Mouse (Mus musculus) forebrain, embryonic 15.5 days (tissue): ENCODE data around the gene Rgs6. TPM values are rescaled to one million over a fixed set of nuclear protein-coding genes. Genes with fewer than 3 reads are reported as not detected.

Experiments
- ATAC-seq: fragments of 200-750 bp; cut with Nextera tagmentation; replicated peaks from 2 replicates; pipeline ENCODE4 v1.8.0; 2017; ENCODE audit warnings: mild to moderate bottlenecking, moderate TSS enrichment, moderate library complexity
- H3K27ac ChIP-seq: fragments of 300-500 bp; sonication (generic); replicated peaks from 2 replicates; pipeline ENCODE4 v1.5.1; 2015; ENCODE audit warnings: mild to moderate bottlenecking, inconsistent platforms
- H3K27me3 ChIP-seq: fragments of 300-500 bp; sonication (generic); 2 replicates; pipeline ENCODE4 v1.6.1; 2015; ENCODE audit warnings: inconsistent platforms
- H3K36me3 ChIP-seq: fragments of 300-500 bp; sonication (generic); 2 replicates; pipeline ENCODE4 v1.6.1; 2015; ENCODE audit warnings: mild to moderate bottlenecking, inconsistent platforms
- H3K4me1 ChIP-seq: fragments of 300-500 bp; sonication (generic); 2 replicates; pipeline ENCODE4 v1.6.1; 2015; ENCODE audit warnings: inconsistent platforms
- H3K4me2 ChIP-seq: fragments of 300-500 bp; sonication (generic); replicated peaks from 2 replicates; pipeline ENCODE4 v1.6.1; 2015; ENCODE audit warnings: mild to moderate bottlenecking, inconsistent platforms
- H3K4me3 ChIP-seq: fragments of 300-500 bp; sonication (generic); 2 replicates; pipeline ENCODE4 v1.5.1; 2015; ENCODE audit warnings: mild to moderate bottlenecking, inconsistent platforms
- H3K9ac ChIP-seq: fragments of 300-500 bp; sonication (generic); replicated peaks from 2 replicates; pipeline ENCODE4 v1.6.1; 2015; ENCODE audit warnings: mild to moderate bottlenecking, inconsistent platforms
- H3K9me3 ChIP-seq: fragments of 300-500 bp; sonication (generic); 2 replicates; pipeline ENCODE4 v1.6.1; 2016; ENCODE audit warnings: inconsistent platforms
- WGBS: fragments of 180-500 bp; shearing (Covaris S2); methylation state at CpG from one replicate; pipeline ENCODE4 v1.1.7; 2015; ENCODE audit warnings: mixed read lengths; 5-methylcytosine and 5-hydroxymethylcytosine counted together
- polyA plus RNA-seq: library from polyadenylated mRNA; unstranded; fragments of >200 nt; fragmentation: Nextera tagmentation; extraction: Ambion mirVana; gene quantifications from 2 replicates; pipeline ENCODE4 v1.2.1, GENCODE M21; 2015

The Rgs6 gene
- polyA plus RNA-seq, 1 experiment from 2014 or later = 11.6 TPM

DNA sequence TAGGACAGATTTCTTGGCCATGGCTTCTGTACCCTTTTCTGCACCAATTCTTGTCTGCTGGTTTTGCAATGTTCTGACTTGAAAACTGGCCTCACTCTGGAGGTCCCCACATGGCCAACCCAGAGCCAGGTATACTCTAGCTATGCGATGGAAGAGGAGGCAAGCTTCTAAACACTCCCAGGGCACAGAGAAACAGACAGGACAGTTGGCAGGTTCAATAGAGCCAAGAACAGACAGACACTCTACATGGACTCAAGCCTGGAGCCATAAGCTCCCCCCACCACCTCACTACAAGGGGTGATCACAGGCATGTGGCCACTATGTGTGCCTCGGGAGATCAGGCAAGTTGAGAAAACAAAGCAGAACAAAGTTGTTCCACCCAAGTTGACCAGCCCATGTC, 572.1 kb downstream of the Rgs6 start:
- no peaks in the 10 kb centered on the region for H3K4me1 ChIP-seq
- no peak overlapping the region for H3K27ac ChIP-seq
- no peaks in the 10 kb centered on the region for H3K27me3 ChIP-seq
- ATAC-seq = no peak
- no peak overlapping the region for H3K9ac ChIP-seq
- no peak overlapping the region for H3K4me3 ChIP-seq
- WGBS = 89% methylated on average over 2 of the region's 2 CpGs
- no peaks in the 10 kb centered on the region for H3K36me3 ChIP-seq
- H3K4me2 ChIP-seq = no peak overlapping the region
- H3K9me3 ChIP-seq = no peaks in the 10 kb centered on the region

GRCm38 (mm10) chr12:83160700-83161099, 572.6 kb downstream of the Rgs6 start:
- 72% methylated on average over 4 of the region's 4 CpGs for WGBS
- Histone ChIP-seq H3K4me1 (no peaks in the 10 kb centered on the region), H3K27ac (no peak overlapping the region), H3K27me3 (no peaks in the 10 kb centered on the region), H3K4me2 (no peak overlapping the region), H3K9me3 (no peaks in the 10 kb centered on the region), H3K9ac (no peak overlapping the region), H3K4me3 (no peak overlapping the region), H3K36me3 (no peaks in the 10 kb centered on the region)
- no peak for ATAC-seq

GRCm38 (mm10) chr12:83163721-83164120, 575.6 kb downstream of the Rgs6 start:
- Histone ChIP-seq H3K9me3 (no peaks in the 10 kb centered on the region), H3K27me3 (no peaks in the 10 kb centered on the region), H3K4me1 (no peaks in the 10 kb centered on the region), H3K36me3 (no peaks in the 10 kb centered on the region), H3K4me2 (no peak overlapping the region), H3K9ac (no peak overlapping the region), H3K4me3 (no peak overlapping the region), H3K27ac (no peak overlapping the region)
- no peak for ATAC-seq
- WGBS = 66% methylated on average over 5 of the region's 5 CpGs

GRCm38 (mm10) chr12:83165058-83165457, 577.0 kb downstream of the Rgs6 start:
- no peak overlapping the region for H3K27ac ChIP-seq
- H3K4me2 ChIP-seq = no peak overlapping the region
- no peak overlapping the region for H3K9ac ChIP-seq
- no peak for ATAC-seq
- H3K9me3 ChIP-seq = no peaks in the 10 kb centered on the region
- peaks cover 6% of the 10 kb centered on the region for H3K4me1 ChIP-seq
- H3K36me3 ChIP-seq = no peaks in the 10 kb centered on the region
- no peaks in the 10 kb centered on the region for H3K27me3 ChIP-seq
- WGBS = 92% methylated on average over 1 of the region's 1 CpGs
- H3K4me3 ChIP-seq = no peak overlapping the region

DNA sequence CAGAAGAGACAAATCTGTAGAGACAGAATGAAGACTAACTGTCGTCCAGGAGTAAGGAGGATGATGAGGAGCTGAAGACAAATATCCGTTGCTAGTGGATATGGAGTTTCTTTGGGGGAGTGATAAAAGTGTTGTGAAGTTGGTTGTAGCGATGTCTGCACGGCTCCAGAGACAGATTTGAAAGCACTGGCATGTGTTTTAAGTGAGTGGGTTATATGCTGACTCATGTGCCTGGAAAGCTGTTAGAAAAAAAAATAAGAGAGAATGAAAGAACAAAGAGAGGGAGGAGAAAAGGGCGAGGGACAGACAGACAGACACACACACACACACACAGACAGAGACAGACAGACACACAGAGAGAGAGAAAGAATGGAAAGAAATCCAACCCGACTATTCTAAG, 580.2 kb downstream of the Rgs6 start:
- Histone ChIP-seq H3K9ac (no peak overlapping the region), H3K9me3 (no peaks in the 10 kb centered on the region), H3K36me3 (no peaks in the 10 kb centered on the region), H3K27me3 (no peaks in the 10 kb centered on the region), H3K4me2 (no peak overlapping the region), H3K4me3 (no peak overlapping the region), H3K27ac (no peak overlapping the region), H3K4me1 (peaks cover 7% of the 10 kb centered on the region)
- ATAC-seq = no peak
- 84% methylated on average over 6 of the region's 6 CpGs for WGBS

DNA sequence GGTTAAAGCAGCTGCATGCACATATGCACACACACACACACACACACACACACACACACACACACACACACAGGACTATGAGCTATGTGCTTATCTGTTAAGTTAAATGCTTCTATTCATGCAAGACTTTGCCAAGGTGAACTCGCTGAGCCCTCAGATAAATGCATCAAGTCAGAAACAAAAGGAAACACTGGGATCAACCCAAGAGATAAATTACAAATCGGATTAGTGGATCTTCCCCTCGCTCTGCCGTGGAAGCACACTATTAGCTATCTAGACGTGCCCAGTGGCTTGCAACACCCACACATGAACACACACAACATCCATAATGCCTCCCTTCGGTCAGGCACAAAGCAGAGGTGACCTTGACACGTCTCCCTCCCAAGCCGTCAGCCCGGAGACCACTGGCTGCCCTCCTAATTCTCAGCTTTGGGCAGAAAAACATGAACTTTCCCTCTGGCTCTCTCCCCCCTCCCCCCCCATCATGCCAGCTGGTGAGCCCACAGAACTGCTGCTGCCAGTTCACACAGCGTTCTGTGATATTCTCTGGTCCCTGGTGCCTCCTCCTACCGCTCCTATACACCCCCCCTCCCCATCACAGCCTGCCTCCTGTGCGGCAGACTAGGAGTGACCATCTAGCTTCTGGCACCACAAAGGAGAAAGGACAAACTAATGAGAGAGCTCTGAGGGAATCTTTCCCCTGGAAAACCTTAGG, 581.6 kb downstream of the Rgs6 start:
- Histone ChIP-seq H3K9me3 (no peaks in the 10 kb centered on the region), H3K4me1 (peaks cover 7% of the 10 kb centered on the region), H3K9ac (no peak overlapping the region), H3K4me2 (no peak overlapping the region), H3K27ac (peak overlapping the region; percentile 57), H3K27me3 (no peaks in the 10 kb centered on the region), H3K36me3 (no peaks in the 10 kb centered on the region), H3K4me3 (no peak overlapping the region)
- ATAC-seq = peak; percentile 81
- WGBS = 40% methylated on average over 12 of the region's 12 CpGs

DNA sequence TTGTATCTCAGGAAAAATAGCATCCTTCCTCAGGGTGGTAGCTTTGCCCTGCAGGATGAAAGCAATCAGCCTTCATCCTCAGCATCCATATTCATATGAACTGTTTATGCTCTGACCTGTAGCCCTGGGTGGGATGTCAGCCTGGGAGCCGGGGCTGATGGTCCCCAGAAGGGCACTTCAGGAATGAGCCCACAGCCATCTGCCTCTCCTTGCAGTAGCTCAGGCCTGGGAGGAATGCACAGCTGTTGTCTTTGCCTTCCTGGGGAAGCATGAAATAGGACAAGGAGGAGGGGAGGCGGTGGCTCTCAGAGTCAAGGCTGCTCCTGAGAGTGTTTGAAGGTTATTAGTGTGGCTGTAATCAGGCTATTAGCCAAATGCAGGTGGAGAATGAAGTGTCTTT, 590.7 kb downstream of the Rgs6 start:
- 78% methylated on average over 2 of the region's 2 CpGs for WGBS
- ATAC-seq = no peak
- H3K4me1 ChIP-seq = no peaks in the 10 kb centered on the region

GRCm38 (mm10) chr12:83179860-83180259, 591.8 kb downstream of the Rgs6 start:
- H3K4me1 ChIP-seq = no peaks in the 10 kb centered on the region
- H3K36me3 ChIP-seq = no peaks in the 10 kb centered on the region
- H3K27ac ChIP-seq = no peak overlapping the region
- 21% methylated on average over 1 of the region's 1 CpGs for WGBS
- no peak overlapping the region for H3K9ac ChIP-seq
- no peak overlapping the region for H3K4me3 ChIP-seq
- H3K4me2 ChIP-seq = no peak overlapping the region
- no peaks in the 10 kb centered on the region for H3K27me3 ChIP-seq
- ATAC-seq = no peak
- H3K9me3 ChIP-seq = no peaks in the 10 kb centered on the region

More for the DNA sequence above, 590.7 kb downstream of the Rgs6 start:
- Histone ChIP-seq H3K9ac (no peak overlapping the region), H3K27ac (no peak overlapping the region), H3K4me2 (no peak overlapping the region), H3K27me3 (no peaks in the 10 kb centered on the region), H3K4me3 (no peak overlapping the region), H3K36me3 (no peaks in the 10 kb centered on the region), H3K9me3 (no peaks in the 10 kb centered on the region)

- H3K9ac ChIP-seq = no peak overlapping the region
- H3K4me1 ChIP-seq = no peaks in the 10 kb centered on the region
- H3K27ac ChIP-seq = no peak overlapping the region
- H3K9me3 ChIP-seq = no peaks in the 10 kb centered on the region
- no peaks in the 10 kb centered on the region for H3K36me3 ChIP-seq
- H3K27me3 ChIP-seq = no peaks in the 10 kb centered on the region
- no peak for ATAC-seq
- H3K4me3 ChIP-seq = no peak overlapping the region
- no peak overlapping the region for H3K4me2 ChIP-seq
- 72% methylated on average over 6 of the region's 6 CpGs for WGBS
These were observed 592.5 kb downstream of the Rgs6 start for GRCm38 (mm10) chr12:83180561-83180960.

DNA sequence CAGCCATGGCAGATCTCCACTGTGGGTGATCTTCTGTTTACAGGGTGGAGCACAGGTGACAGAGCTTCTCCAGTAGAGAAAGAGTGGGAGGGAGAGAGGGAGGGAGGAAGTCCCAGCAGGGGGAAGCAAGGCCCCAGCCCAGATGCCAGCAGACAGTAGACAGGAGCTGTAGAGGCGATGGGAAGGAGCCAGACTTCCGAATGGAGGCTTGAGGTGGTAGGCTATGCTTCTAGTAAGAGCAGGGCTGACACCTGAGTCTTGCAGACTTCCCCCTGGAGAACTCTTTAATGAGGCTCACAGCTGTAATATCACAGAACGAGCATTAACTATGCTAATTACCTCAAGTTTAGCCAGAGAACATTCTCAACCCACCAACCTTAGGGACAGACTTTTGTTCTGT, 613.6 kb downstream of the Rgs6 start:
- H3K9me3 ChIP-seq = no peaks in the 10 kb centered on the region
- H3K4me1 ChIP-seq = no peaks in the 10 kb centered on the region
- no peak overlapping the region for H3K4me2 ChIP-seq
- H3K27ac ChIP-seq = no peak overlapping the region
- H3K36me3 ChIP-seq = no peaks in the 10 kb centered on the region
- H3K27me3 ChIP-seq = no peaks in the 10 kb centered on the region
- no peak for ATAC-seq
- H3K4me3 ChIP-seq = no peak overlapping the region
- no peak overlapping the region for H3K9ac ChIP-seq
- WGBS = 24% methylated on average over 3 of the region's 3 CpGs

- no peak overlapping the region for H3K4me3 ChIP-seq
- 61% methylated on average over 5 of the region's 5 CpGs for WGBS
- no peak overlapping the region for H3K4me2 ChIP-seq
These were observed 616.3 kb downstream of the Rgs6 start for GRCm38 (mm10) chr12:83204361-83204760.

DNA sequence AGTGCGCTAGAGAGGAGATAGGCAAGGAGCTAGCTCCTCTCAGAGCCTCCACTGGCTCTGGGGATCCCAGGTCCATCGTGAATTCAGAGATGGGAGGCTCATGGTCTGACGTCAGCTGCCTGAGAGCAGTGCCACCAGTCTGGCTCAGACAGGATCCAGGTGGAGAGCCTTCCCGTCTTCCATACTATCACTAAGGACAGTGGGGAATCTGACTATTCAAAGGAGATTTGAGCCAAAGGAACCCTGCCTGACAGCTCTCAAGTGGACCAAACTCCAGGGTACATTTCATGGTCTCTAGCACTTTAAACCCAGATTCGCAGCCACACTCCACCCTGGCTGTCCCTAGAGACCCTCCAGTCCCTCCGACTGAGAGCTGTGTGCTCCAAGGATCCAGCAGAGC, 618.8 kb downstream of the Rgs6 start:
- Histone ChIP-seq H3K27ac (no peak overlapping the region), H3K36me3 (no peaks in the 10 kb centered on the region), H3K4me3 (no peak overlapping the region), H3K9me3 (no peaks in the 10 kb centered on the region), H3K27me3 (no peaks in the 10 kb centered on the region), H3K4me2 (no peak overlapping the region), H3K4me1 (peaks cover 28% of the 10 kb centered on the region), H3K9ac (no peak overlapping the region)
- WGBS = 73% methylated on average over 6 of the region's 6 CpGs
- ATAC-seq = no peak

More at GRCm38 (mm10) chr12:83204361-83204760, 616.3 kb downstream of the Rgs6 start:
- Histone ChIP-seq H3K36me3 (no peaks in the 10 kb centered on the region), H3K27me3 (no peaks in the 10 kb centered on the region), H3K9me3 (no peaks in the 10 kb centered on the region), H3K9ac (no peak overlapping the region), H3K4me1 (peaks cover 20% of the 10 kb centered on the region), H3K27ac (no peak overlapping the region)
- ATAC-seq = no peak

DNA sequence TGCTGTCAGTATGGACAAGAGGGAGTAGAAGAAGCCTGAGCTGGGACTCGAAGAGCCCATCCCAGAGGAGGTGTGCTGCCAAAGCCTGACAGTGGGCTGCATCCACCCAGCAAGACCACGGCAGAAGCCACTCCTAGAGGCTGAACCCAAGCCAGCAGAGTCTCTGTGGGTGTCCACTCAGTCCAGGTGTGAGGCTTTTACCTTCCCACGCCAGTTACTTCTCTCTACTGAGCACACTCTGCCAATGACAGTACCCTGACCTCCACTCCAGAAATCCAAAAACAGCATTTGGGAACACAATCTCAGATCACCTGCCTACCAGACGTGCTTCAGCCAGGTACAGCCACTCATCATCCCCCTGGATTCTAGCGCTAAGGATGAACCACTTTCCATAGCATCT, 619.4 kb downstream of the Rgs6 start:
- Histone ChIP-seq H3K27ac (peak overlapping the region; percentile 50; the same call in 1 of the 2 replicates), H3K4me3 (no peak overlapping the region), H3K9me3 (no peaks in the 10 kb centered on the region), H3K9ac (no peak overlapping the region), H3K4me2 (no peak overlapping the region), H3K36me3 (no peaks in the 10 kb centered on the region), H3K27me3 (no peaks in the 10 kb centered on the region), H3K4me1 (peaks cover 28% of the 10 kb centered on the region)
- ATAC-seq = no peak
- WGBS = 71% methylated on average over 5 of the region's 5 CpGs
